Mouse (Mus musculus) liver, postnatal 0 days (tissue): Measurements from ENCODE around the gene Slc9a2.

Experiments
- CTCF ChIP-seq: sonication (generic); IDR thresholded peaks from 2 replicates; pipeline ENCODE4 v1.5.1; 2016; ENCODE audit warnings: antibody characterized with exemption, low read depth
- EP300 ChIP-seq: IDR thresholded peaks from 2 replicates; pipeline ENCODE4 v1.6.1; 2016; ENCODE audit warnings: antibody characterized with exemption, low read depth, mild to moderate bottlenecking

DNA sequence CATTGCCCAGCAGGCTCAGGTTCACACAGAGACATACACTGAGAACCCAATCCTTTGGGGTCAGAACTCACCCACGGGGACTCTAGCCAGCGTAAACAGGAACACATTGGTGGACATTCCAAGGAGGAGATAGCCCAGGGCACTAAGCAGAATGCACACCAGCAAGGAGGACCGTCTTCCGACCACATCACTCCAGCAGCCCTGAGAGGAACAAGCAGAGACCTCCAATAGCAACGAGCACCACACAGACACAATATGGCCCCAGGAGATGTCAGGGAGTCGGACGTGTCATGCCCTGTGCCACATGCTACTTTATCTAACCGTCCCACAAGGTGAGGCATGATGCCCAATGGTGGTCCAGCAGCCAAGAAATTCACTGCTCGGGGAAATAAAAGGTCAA is 103.9 kb downstream of the Slc9a2 start:
- no peak for TF ChIP-seq CTCF
- TF ChIP-seq EP300: no peak
